Mouse (Mus musculus): Measurements from ENCODE around the gene Mlx. TPM values are rescaled to one million over a fixed set of nuclear protein-coding genes. Genes with fewer than 3 reads are reported as not detected.

Mlx gene
- total and polyA plus RNA-seq, 3 experiments = 45.2 to 116 (median 51.5) TPM

DNA sequence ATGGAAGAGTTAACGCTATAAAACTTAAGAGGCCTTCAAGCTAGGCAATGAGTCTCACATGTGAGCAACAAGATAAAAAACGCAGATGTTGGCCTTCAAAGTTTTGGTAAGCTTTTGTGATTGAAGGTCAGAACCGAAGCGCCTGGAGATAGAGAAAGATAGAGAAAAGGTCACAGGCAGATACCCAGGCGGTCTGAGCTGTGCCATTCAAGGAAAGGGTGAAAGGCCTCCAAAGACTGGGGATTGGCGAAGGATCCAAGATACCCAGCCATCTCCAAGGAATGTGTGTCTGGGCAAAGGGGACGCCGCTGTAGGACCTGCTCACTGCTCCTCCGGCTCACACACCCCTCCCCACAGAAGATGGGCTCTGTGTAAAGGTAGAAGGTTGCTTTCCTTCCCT lies 22.1 kb upstream of the Mlx start:
- DNase-seq (ENCODE audit: extremely low read depth) = no peak
- Histone ChIP-seq H3K4me1 (ENCODE audit: control insufficient read depth in 1 of 2, insufficient read depth in 2 of 2) (peaks cover 3 to 26% of the 10 kb centered on the region in 2 experiments), H3K79me2 (replicated peaks; ENCODE audit: control insufficient read depth, extremely low read depth, insufficient read depth, poor library complexity, severe bottlenecking) (no peaks in the 10 kb centered on the region), H3K27me3 (replicated peaks) (peaks cover 2% of the 10 kb centered on the region), H3K27ac (ENCODE audit: insufficient read depth, low read depth) (no peak overlapping the region), H3K9ac (ENCODE audit: insufficient read depth, low read depth) (no peak overlapping the region), H3K4me2 (ENCODE audit: insufficient read depth, low read depth, poor library complexity, severe bottlenecking) (no peak overlapping the region), H3K9me3 (replicated peaks; ENCODE audit: low read length) (no peaks in the 10 kb centered on the region), H3K36me3 (replicated peaks in 1 of 2; ENCODE audit: control insufficient read depth in 1 of 2, insufficient read depth in 1 of 2, low read length in 1 of 2) (peaks cover 28 to 47% of the 10 kb centered on the region in 2 experiments), H3K4me3 (replicated peaks in 1 of 3; ENCODE audit: low read depth in 2 of 3, low read length in 2 of 3, poor library complexity in 1 of 3) (no peak overlapping the region)
- TF ChIP-seq NRF1 (IDR thresholded peaks at IDR 0.05; ENCODE audit: low read depth, low read length) = no peak
- no peak for TF ChIP-seq ZC3H11A (IDR thresholded peaks at IDR 0.05; ENCODE audit: low read depth, low read length)
- no peak for TF ChIP-seq E2F4 (IDR thresholded peaks at IDR 0.05; ENCODE audit: insufficient replicate concordance, low read depth, low read length)
- no peak for TF ChIP-seq KAT2A (IDR thresholded peaks at IDR 0.05; ENCODE audit: insufficient replicate concordance, low read length)
- no peak for TF ChIP-seq MXI1 (IDR thresholded peaks at IDR 0.05; ENCODE audit: low read depth, low read length)
- TF ChIP-seq RCOR1 (conservative IDR thresholded peaks at IDR 0.05; ENCODE audit: low read depth, low read length) = no peak
- TF ChIP-seq ZKSCAN1 (IDR thresholded peaks at IDR 0.05; ENCODE audit: borderline replicate concordance, low read depth, low read length) = no peak
- TF ChIP-seq MEF2A (IDR thresholded peaks at IDR 0.05; ENCODE audit: borderline replicate concordance, low read depth, low read length) = no peak
- no peak for TF ChIP-seq UBTF (IDR thresholded peaks at IDR 0.05; ENCODE audit: low read depth, low read length)
- no peak for TF ChIP-seq SMC3 (IDR thresholded peaks at IDR 0.05; ENCODE audit: low read depth, low read length)
- no peak for TF ChIP-seq GABPA (IDR thresholded peaks at IDR 0.05; ENCODE audit: insufficient replicate concordance, low read depth, low read length)
- TF ChIP-seq CHD2 (IDR thresholded peaks at IDR 0.05; ENCODE audit: low read length) = no peak
- no peak for TF ChIP-seq HCFC1 (IDR thresholded peaks at IDR 0.05; ENCODE audit: low read depth, low read length)
- TF ChIP-seq MAZ (IDR thresholded peaks at IDR 0.05; ENCODE audit: low read depth, low read length) = no peak
- TF ChIP-seq CHD1 (IDR thresholded peaks at IDR 0.05; ENCODE audit: low read depth, low read length) = no peak
- no peak for TF ChIP-seq SIN3A (IDR thresholded peaks at IDR 0.05; ENCODE audit: low read length)
- no peak for TF ChIP-seq ETS1 (conservative IDR thresholded peaks at IDR 0.05; ENCODE audit: low read depth, low read length)
- no peak for TF ChIP-seq MYC (IDR thresholded peaks at IDR 0.05; ENCODE audit: low read depth, low read length)
- TF ChIP-seq TCF12 (IDR thresholded peaks at IDR 0.05; ENCODE audit: low read depth, low read length) = no peak
- no peak for TF ChIP-seq EP300 (IDR thresholded peaks at IDR 0.05; ENCODE audit: low read length)
- in situ Hi-C loops (cut with MboI; ENCODE audit: low pct_ligation_motif_present, low pct_unique_long_range_greater_than_20kb, low sequenced_read_pairs) = no loop called here
- dilution Hi-C loops (cut with MboI; ENCODE audit: extremely low pct_ligation_motif_present, extremely low pct_unique_long_range_greater_than_20kb, low sequenced_read_pairs) = no loop called here
